In genomic region chr14:20667469-20667868, GRCm38 (mm10) we compare ENCODE assay signal across 24 mouse cellular contexts. TPM values are rescaled to one million over a fixed set of nuclear protein-coding genes. Genes with fewer than 3 reads are reported as not detected.
DNase-seq lines count a peak whose midpoint lies in the region; ATAC-seq and TF ChIP-seq lines count a peak whose summit lies in the region.
"Had no signal": no experiment of that assay in that cellular context is flagged by ENCODE, and none has a peak within 500 bp of the region (broad histone marks: within the 10 kb centered on the region; RNA-seq: fewer than 3 reads in every experiment).

No protein-coding gene starts in this region.

- no peaks in the 10 kb centered on the region for H3K27me3 ChIP-seq in heart, embryonic 12.5 days (replicated peaks)
- H3K27me3 ChIP-seq in intestine, embryonic 16.5 days (replicated peaks; ENCODE audit: control insufficient read depth, insufficient read depth, low read length): 0 out of 2 replicates have a peak, but pooled peaks cover 3% of the 10 kb centered on the region
- H3K27me3 ChIP-seq in intestine, embryonic 15.5 days (replicated peaks): no peaks in the 10 kb centered on the region
- H3K27me3 ChIP-seq in myocyte (ENCODE audit: control insufficient read depth, insufficient read depth, insufficient read length): no peaks in the 10 kb centered on the region
- H3K27me3 ChIP-seq in stomach, embryonic 16.5 days (ENCODE audit: control insufficient read depth, insufficient read depth, low read length): no peaks in the 10 kb centered on the region

- H3K4me1 ChIP-seq in heart, embryonic 12.5 days (replicated peaks): peaks cover 30% of the 10 kb centered on the region
- peaks cover 8% of the 10 kb centered on the region; the same call in 1 of the 2 replicates for H3K4me1 ChIP-seq in intestine, embryonic 16.5 days (ENCODE audit: control insufficient read depth, insufficient read depth, low read length)
- H3K4me1 ChIP-seq in intestine, embryonic 15.5 days (replicated peaks): peaks cover 3% of the 10 kb centered on the region; the same call in 1 of the 2 replicates
- H3K4me1 ChIP-seq in stomach, embryonic 16.5 days (ENCODE audit: control insufficient read depth, insufficient read depth, low read length): 0 out of 2 replicates have a peak, but pooled peaks cover under 1% of the 10 kb centered on the region

- no peak for TF ChIP-seq POLR2A in myocyte (IDR thresholded peaks at IDR 0.05; ENCODE audit: insufficient read length, low read depth)

- H3K9me3 ChIP-seq in heart, embryonic 12.5 days (replicated peaks): no peaks in the 10 kb centered on the region; the same call in 1 of the 2 replicates
- H3K9me3 ChIP-seq in intestine, embryonic 16.5 days (ENCODE audit: control insufficient read depth, low read length): no peaks in the 10 kb centered on the region
- no peaks in the 10 kb centered on the region for H3K9me3 ChIP-seq in intestine, embryonic 15.5 days
- H3K9me3 ChIP-seq in stomach, embryonic 16.5 days (replicated peaks; ENCODE audit: control insufficient read depth, low read length): no peaks in the 10 kb centered on the region
- H3K9me3 ChIP-seq: forebrain, embryonic 12.5 days; hindbrain, embryonic 13.5 days; midbrain, embryonic 12.5 days had no signal

- peak overlapping the region; percentile 40 for H3K4me3 ChIP-seq in heart, embryonic 12.5 days
- no peak overlapping the region for H3K4me3 ChIP-seq in intestine, embryonic 16.5 days (ENCODE audit: low read length)
- H3K4me3 ChIP-seq in intestine, embryonic 15.5 days (replicated peaks): no peak overlapping the region
- peak overlapping the region; percentile 25 for H3K4me3 ChIP-seq in myocyte
- H3K4me3 ChIP-seq in stomach, embryonic 16.5 days (replicated peaks; ENCODE audit: low read length): no peak overlapping the region
- H3K4me3 ChIP-seq: erythroblast, embryonic 14.5 days; forebrain, embryonic 12.5 days; hindbrain, embryonic 13.5 days; layer of hippocampus, adult 2 months; midbrain, embryonic 12.5 days had no signal

- no peak for ATAC-seq in heart, embryonic 12.5 days (ENCODE audit: insufficient number of reproducible peaks, low FRiP score)
- ATAC-seq in intestine, embryonic 16.5 days: 0 out of 2 replicates have a peak, but pooled peaks have one; percentile 18
- no peak for ATAC-seq in intestine, embryonic 15.5 days
- peak; percentile 71; the same call in 1 of the 2 replicates for ATAC-seq in stomach, embryonic 16.5 days (ENCODE audit: insufficient read depth, low FRiP score)

- intact Hi-C loops in heart, postnatal 14 days (cut with DNase I): no loop called here
- intact Hi-C loops in left cerebral cortex, postnatal 14 days (cut with DNase I): loop anchor here (10.0 kb wide), 1 partner anchor 273 kb away; the partner anchor contains the start of gene Mrps16

- peaks cover 29% of the 10 kb centered on the region for H3K79me2 ChIP-seq in myocyte (ENCODE audit: control insufficient read depth, insufficient read depth)

- H3K4me2 ChIP-seq in heart, embryonic 12.5 days: peak overlapping the region; percentile 63
- no peak overlapping the region for H3K4me2 ChIP-seq in intestine, embryonic 16.5 days (ENCODE audit: low read depth, low read length)
- no peak overlapping the region for H3K4me2 ChIP-seq in intestine, embryonic 15.5 days (replicated peaks)
- peak overlapping the region; percentile 84 for H3K4me2 ChIP-seq in myocyte (ENCODE audit: low read depth)
- H3K4me2 ChIP-seq in stomach, embryonic 16.5 days (ENCODE audit: low read depth, low read length): no peak overlapping the region
- H3K4me2 ChIP-seq: forebrain, embryonic 12.5 days; hindbrain, embryonic 13.5 days; lung, embryonic 14.5 days; midbrain, embryonic 12.5 days had no signal

- H3K9ac ChIP-seq in heart, embryonic 12.5 days: peak overlapping the region; percentile 74
- H3K9ac ChIP-seq in intestine, embryonic 16.5 days (ENCODE audit: low read depth, low read length): no peak overlapping the region
- H3K9ac ChIP-seq in intestine, embryonic 15.5 days: no peak overlapping the region
- H3K9ac ChIP-seq in stomach, embryonic 16.5 days (ENCODE audit: low read length): no peak overlapping the region
- H3K9ac ChIP-seq: forebrain, embryonic 12.5 days; hindbrain, embryonic 13.5 days; liver, embryonic 14.5 days; lung, embryonic 14.5 days; midbrain, embryonic 12.5 days had no signal

- peak overlapping the region; percentile 94 for H3K27ac ChIP-seq in heart, embryonic 12.5 days (ENCODE audit: poor library complexity, severe bottlenecking)
- no peak overlapping the region; the same call in 1 of the 2 replicates for H3K27ac ChIP-seq in intestine, embryonic 16.5 days (ENCODE audit: low read length)
- no peak overlapping the region for H3K27ac ChIP-seq in intestine, embryonic 15.5 days
- H3K27ac ChIP-seq in stomach, embryonic 16.5 days (ENCODE audit: low read length): peak overlapping the region; percentile 62; the same call in 1 of the 2 replicates
- H3K27ac ChIP-seq: forebrain, embryonic 12.5 days; hindbrain, embryonic 13.5 days; layer of hippocampus, adult 2 months; liver, embryonic 14.5 days; midbrain, embryonic 12.5 days had no signal

- peak overlapping the region; percentile 14 for H3ac ChIP-seq in myocyte (ENCODE audit: control insufficient read depth, insufficient read length)

- H3K36me3 ChIP-seq in heart, embryonic 12.5 days: 0 out of 2 replicates have a peak, but pooled peaks cover 3% of the 10 kb centered on the region
- no peaks in the 10 kb centered on the region for H3K36me3 ChIP-seq in intestine, embryonic 16.5 days (ENCODE audit: control insufficient read depth, insufficient read depth, low read length)
- no peaks in the 10 kb centered on the region for H3K36me3 ChIP-seq in intestine, embryonic 15.5 days
- H3K36me3 ChIP-seq in myocyte (ENCODE audit: control insufficient read depth, insufficient read depth): no peaks in the 10 kb centered on the region
- no peaks in the 10 kb centered on the region for H3K36me3 ChIP-seq in stomach, embryonic 16.5 days (ENCODE audit: control insufficient read depth, insufficient read depth, low read length)
- H3K36me3 ChIP-seq: forebrain, embryonic 12.5 days; hindbrain, embryonic 13.5 days; midbrain, embryonic 12.5 days had no signal

- WGBS in heart, embryonic 12.5 days: 57% methylated on average over 1 of the region's 1 CpGs
- 69% methylated on average over 1 of the region's 1 CpGs for WGBS in intestine, embryonic 16.5 days
- WGBS in intestine, embryonic 15.5 days: 62% methylated on average over 1 of the region's 1 CpGs
- 70% methylated on average over 1 of the region's 1 CpGs for WGBS in stomach, embryonic 16.5 days

- DNase-seq in heart, postnatal 14 days: no peak
- DNase-seq in left cerebral cortex, postnatal 14 days (ENCODE audit: low spot score in 2 of 2): no peak
- DNase-seq: adrenal gland, adult 2 months; cerebellum, adult 11 months; cerebellum, postnatal 10 days; kidney, adult 9 months; lung, embryonic 14.5 days; right cerebral cortex, postnatal 14 days; thymus, adult 2 months had no signal

RNA-seq across cellular contexts. Expression of gene Synpo2l, which starts 0.7 kb away (rescaled TPM):
- 181 and 191 TPM in 2 replicates for polyA plus RNA-seq in heart, embryonic 12.5 days (2016; fragmentation: Nextera tagmentation; extraction: Ambion mirVana)
- total RNA-seq in heart, postnatal 14 days (2021): 100 to 1,000 TPM in 1 of 2 experiments, 10 to 100 TPM in 1; 94.3 to 117 TPM
- 0.10 and 0.20 TPM in 2 replicates for polyA plus RNA-seq in intestine, embryonic 16.5 days (2015; fragmentation: Nextera tagmentation; extraction: Ambion mirVana)
- polyA plus RNA-seq in intestine, embryonic 15.5 days (2015; fragmentation: Nextera tagmentation; extraction: Ambion mirVana): 0.13 and 0.52 TPM in 2 replicates
- polyA plus RNA-seq in myocyte (2012; fragmentation: generic; extraction: Trizol): 165 TPM
- 0.36 and 5.1 TPM in 2 replicates for polyA plus RNA-seq in stomach, embryonic 16.5 days (2015; fragmentation: Nextera tagmentation; extraction: Ambion mirVana)
- total RNA-seq in left cerebral cortex, postnatal 14 days (2021): under 1 TPM; 0.47 to 0.64 TPM
- total RNA-seq: monocyte, adult 5-6 weeks had no signal
- polyA plus RNA-seq: erythroblast, embryonic 14.5 days had no signal

RNA-seq across cellular contexts. Expression of gene Sec24c, which starts 6.6 kb away (rescaled TPM):
- polyA plus RNA-seq in heart, embryonic 12.5 days (2016; fragmentation: Nextera tagmentation; extraction: Ambion mirVana): 93.4 and 97.4 TPM in 2 replicates
- total RNA-seq in heart, postnatal 14 days (2021): 100 to 1,000 TPM in 1 of 2 experiments, 10 to 100 TPM in 1; 98.8 to 101 TPM
- polyA plus RNA-seq in intestine, embryonic 16.5 days (2015; fragmentation: Nextera tagmentation; extraction: Ambion mirVana): 92.7 and 106 TPM in 2 replicates
- 82.8 and 96.2 TPM in 2 replicates for polyA plus RNA-seq in intestine, embryonic 15.5 days (2015; fragmentation: Nextera tagmentation; extraction: Ambion mirVana)
- polyA plus RNA-seq in myocyte (2012; fragmentation: generic; extraction: Trizol): 68.6 TPM
- polyA plus RNA-seq in stomach, embryonic 16.5 days (2015; fragmentation: Nextera tagmentation; extraction: Ambion mirVana): 90.5 and 110 TPM in 2 replicates
- total RNA-seq in left cerebral cortex, postnatal 14 days (2021): 100 to 1,000 TPM in 1 of 2 experiments, 10 to 100 TPM in 1; 87.8 to 109 TPM

RNA-seq across cellular contexts. Expression of gene Myoz1, which starts 11.1 kb away (rescaled TPM):
- polyA plus RNA-seq in heart, embryonic 12.5 days (2016; fragmentation: Nextera tagmentation; extraction: Ambion mirVana): 19.2 and 19.7 TPM in 2 replicates
- total RNA-seq in heart, postnatal 14 days (2021): 1 to 10 TPM in 1 of 2 experiments, under 1 TPM in 1; 0.88 to 1.7 TPM
- 0.26 and 0.53 TPM in 2 replicates for polyA plus RNA-seq in intestine, embryonic 16.5 days (2015; fragmentation: Nextera tagmentation; extraction: Ambion mirVana)
- 0.13 and 0.57 TPM in 2 replicates for polyA plus RNA-seq in intestine, embryonic 15.5 days (2015; fragmentation: Nextera tagmentation; extraction: Ambion mirVana)
- 8.6 TPM for polyA plus RNA-seq in myocyte (2012; fragmentation: generic; extraction: Trizol)
- 1.4 and 29.8 TPM in 2 replicates for polyA plus RNA-seq in stomach, embryonic 16.5 days (2015; fragmentation: Nextera tagmentation; extraction: Ambion mirVana)
- total RNA-seq in left cerebral cortex, postnatal 14 days (2021): not detected
- total RNA-seq: adrenal gland, adult 2 months; layer of hippocampus, adult 2 months; layer of hippocampus, postnatal 25 days had no signal
- polyA plus RNA-seq: adrenal gland, adult 2 months; cortical plate, adult 2 months; erythroblast, embryonic 14.5 days; forebrain, embryonic 12.5 days; spleen, adult 2 months had no signal

RNA-seq across cellular contexts. Expression of gene Usp54, which starts 26.6 kb away (rescaled TPM):
- polyA plus RNA-seq in heart, embryonic 12.5 days (2016; fragmentation: Nextera tagmentation; extraction: Ambion mirVana): 7.4 and 7.7 TPM in 2 replicates
- 10 to 100 TPM; 12.6 to 16.6 TPM for total RNA-seq in heart, postnatal 14 days (2021)
- 3.1 and 3.3 TPM in 2 replicates for polyA plus RNA-seq in intestine, embryonic 16.5 days (2015; fragmentation: Nextera tagmentation; extraction: Ambion mirVana)
- 3.8 and 4.4 TPM in 2 replicates for polyA plus RNA-seq in intestine, embryonic 15.5 days (2015; fragmentation: Nextera tagmentation; extraction: Ambion mirVana)
- 2.6 TPM for polyA plus RNA-seq in myocyte (2012; fragmentation: generic; extraction: Trizol)
- 6.4 and 7.4 TPM in 2 replicates for polyA plus RNA-seq in stomach, embryonic 16.5 days (2015; fragmentation: Nextera tagmentation; extraction: Ambion mirVana)
- 10 to 100 TPM; 29.7 to 35.7 TPM for total RNA-seq in left cerebral cortex, postnatal 14 days (2021)

RNA-seq across cellular contexts. Expression of gene Fut11, which starts 27.3 kb away (rescaled TPM):
- 20.4 and 21.2 TPM in 2 replicates for polyA plus RNA-seq in heart, embryonic 12.5 days (2016; fragmentation: Nextera tagmentation; extraction: Ambion mirVana)
- total RNA-seq in heart, postnatal 14 days (2021): 10 to 100 TPM in 1 of 2 experiments, 1 to 10 TPM in 1; 8.9 to 10.1 TPM
- polyA plus RNA-seq in intestine, embryonic 16.5 days (2015; fragmentation: Nextera tagmentation; extraction: Ambion mirVana): 15.0 and 16.0 TPM in 2 replicates
- polyA plus RNA-seq in intestine, embryonic 15.5 days (2015; fragmentation: Nextera tagmentation; extraction: Ambion mirVana): 21.2 and 22.8 TPM in 2 replicates
- 7.2 TPM for polyA plus RNA-seq in myocyte (2012; fragmentation: generic; extraction: Trizol)
- polyA plus RNA-seq in stomach, embryonic 16.5 days (2015; fragmentation: Nextera tagmentation; extraction: Ambion mirVana): 18.3 and 19.3 TPM in 2 replicates
- total RNA-seq in left cerebral cortex, postnatal 14 days (2021): 10 to 100 TPM; 19.3 to 20.1 TPM

Comparison
In these comparisons a context has a peak if more than half of its experiments do, and no peak if none do; other contexts are left out.
1. ATAC-seq: peak in intestine, embryonic 16.5 days (single experiment) and stomach, embryonic 16.5 days (single experiment); none in heart, embryonic 12.5 days (single experiment) and intestine, embryonic 15.5 days (single experiment).
2. H3K27ac ChIP-seq: peak in heart, embryonic 12.5 days (single experiment) and stomach, embryonic 16.5 days (single experiment); none in intestine, embryonic 16.5 days (single experiment) and intestine, embryonic 15.5 days (single experiment).
3. H3K4me2 ChIP-seq: peak in heart, embryonic 12.5 days (single experiment) and myocyte (single experiment); none in intestine, embryonic 16.5 days (single experiment), intestine, embryonic 15.5 days (single experiment) and stomach, embryonic 16.5 days (single experiment).
4. H3K4me3 ChIP-seq: peak in heart, embryonic 12.5 days (single experiment) and myocyte (single experiment); none in intestine, embryonic 16.5 days (single experiment), intestine, embryonic 15.5 days (single experiment) and stomach, embryonic 16.5 days (single experiment).
5. RNA of gene Synpo2l, which starts 0.7 kb away (polyA plus RNA-seq): 181 to 191 TPM in heart, embryonic 12.5 days and 165 TPM in myocyte (single experiment); 0.36 to 5.1 TPM in stomach, embryonic 16.5 days, 0.13 to 0.52 TPM in intestine, embryonic 15.5 days and 0.10 to 0.20 TPM in intestine, embryonic 16.5 days; every median in the first group is over 10 times any median in the second.